Mouse (Mus musculus) midbrain, embryonic 15.5 days (tissue): ENCODE measurements at regions not wholly inside any gene's neighbourhood (a gene's known extent, or its start where the extent isn't known, plus 50 kb on each side); places are given as distances from the start of the nearest gene placed in this dataset.

ENCODE experiments used
- ATAC-seq: fragments of 200-750 bp; cut with Nextera tagmentation; replicated peaks from 2 replicates; pipeline ENCODE4 v1.8.0; 2017; ENCODE audit warnings: moderate TSS enrichment
- H3K27ac ChIP-seq: fragments of 300-500 bp; sonication (generic); 2 replicates; pipeline ENCODE4 v1.5.1; 2015; ENCODE audit warnings: mild to moderate bottlenecking, inconsistent platforms
- H3K27me3 ChIP-seq: fragments of 300-500 bp; sonication (generic); replicated peaks from 2 replicates; pipeline ENCODE4 v1.6.1; 2015; ENCODE audit warnings: inconsistent platforms
- H3K36me3 ChIP-seq: fragments of 300-500 bp; sonication (generic); replicated peaks from 2 replicates; pipeline ENCODE4 v1.6.1; 2015; ENCODE audit warnings: inconsistent platforms
- H3K4me1 ChIP-seq: fragments of 300-500 bp; sonication (generic); 2 replicates; pipeline ENCODE4 v1.6.1; 2015; ENCODE audit warnings: inconsistent platforms
- H3K4me2 ChIP-seq: fragments of 300-500 bp; sonication (generic); 2 replicates; pipeline ENCODE4 v1.6.1; 2015; ENCODE audit warnings: inconsistent platforms, mild to moderate bottlenecking, moderate library complexity
- H3K4me3 ChIP-seq: fragments of 300-500 bp; sonication (generic); 2 replicates; pipeline ENCODE4 v1.5.1; 2015; ENCODE audit warnings: mild to moderate bottlenecking, inconsistent platforms
- H3K9ac ChIP-seq: fragments of 300-500 bp; sonication (generic); 2 replicates; pipeline ENCODE4 v1.6.1; 2015; ENCODE audit warnings: mild to moderate bottlenecking, inconsistent platforms
- H3K9me3 ChIP-seq: fragments of 300-500 bp; sonication (generic); 2 replicates; pipeline ENCODE4 v1.6.1; 2016; ENCODE audit warnings: inconsistent platforms
- WGBS: fragments of 180-500 bp; shearing (Covaris S2); methylation state at CpG from one replicate; pipeline ENCODE4 v1.1.7; 2015; ENCODE audit warnings: mixed read lengths; 5-methylcytosine and 5-hydroxymethylcytosine counted together

DNA sequence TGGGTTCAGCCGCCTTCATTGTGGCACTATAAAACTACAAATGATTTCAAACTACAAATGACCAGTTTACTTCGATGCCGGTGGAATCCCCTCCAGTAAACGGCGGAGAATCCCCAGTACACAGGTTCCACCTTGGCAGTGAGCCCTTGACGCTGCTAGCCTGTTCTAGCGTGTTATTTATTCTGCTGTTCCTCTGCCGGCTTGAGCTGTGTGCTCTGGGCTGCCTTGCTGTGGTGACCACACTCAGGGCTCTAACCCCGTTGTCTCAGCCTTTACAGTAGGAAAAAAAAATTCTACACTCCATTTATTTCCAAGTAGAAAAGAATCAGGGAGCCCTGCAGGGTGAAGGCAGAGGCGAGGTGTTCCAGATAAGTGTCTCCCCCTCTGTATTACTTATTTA is 80.1 kb upstream of the Pcdh8 start:
- Histone ChIP-seq H3K4me2 (no peak overlapping the region), H3K27me3 (no peaks in the 10 kb centered on the region), H3K27ac (0 out of 2 replicates have a peak overlapping the region, but pooled peaks have one; percentile 7), H3K9me3 (no peaks in the 10 kb centered on the region), H3K4me3 (no peak overlapping the region), H3K9ac (no peak overlapping the region), H3K4me1 (peaks cover 18% of the 10 kb centered on the region), H3K36me3 (no peaks in the 10 kb centered on the region)
- ATAC-seq: peak; percentile 56; the same call in 1 of the 2 replicates
- 51% methylated on average over 10 of the region's 10 CpGs for WGBS

DNA sequence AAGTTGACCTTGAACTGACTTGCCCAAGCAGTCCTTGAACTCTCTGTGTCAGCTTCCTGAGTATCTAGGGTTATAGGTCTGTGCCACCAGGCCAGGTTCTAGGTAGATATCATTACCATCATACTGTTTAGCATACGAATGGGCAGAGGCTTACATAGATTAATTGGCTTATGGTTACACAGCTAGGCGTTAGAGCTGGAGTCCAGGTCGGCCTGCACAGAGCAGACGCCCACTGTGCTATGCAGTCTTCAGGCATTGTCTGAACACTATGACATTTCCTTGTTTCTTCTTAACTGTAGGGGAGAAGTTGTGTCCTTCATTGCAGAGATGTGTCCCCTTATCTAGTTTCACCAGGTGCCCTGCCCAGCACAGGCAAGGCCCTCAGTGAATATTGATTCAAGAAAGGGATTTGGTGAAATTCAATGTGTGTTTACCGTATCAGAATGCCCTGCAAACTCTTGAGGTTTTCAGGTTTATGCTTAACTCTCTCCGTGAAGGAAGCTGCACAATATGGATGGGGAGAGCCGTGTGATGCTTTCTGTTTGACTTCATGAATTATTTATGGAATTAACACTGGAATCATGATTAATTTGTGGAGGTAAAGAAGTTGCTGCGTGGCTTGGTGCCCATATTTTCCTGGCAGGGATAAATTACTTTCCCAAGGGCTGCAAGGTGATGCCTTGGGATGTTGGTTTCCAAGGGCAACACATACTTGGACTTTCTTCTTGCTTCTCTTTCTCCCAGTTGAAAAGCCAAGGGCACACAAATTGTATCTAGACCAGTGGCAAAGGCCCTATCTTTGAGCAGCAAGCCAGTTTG is 78.7 kb upstream of the Pcdh8 start:
- Histone ChIP-seq H3K27ac (no peak overlapping the region), H3K27me3 (peaks cover 7% of the 10 kb centered on the region), H3K4me3 (no peak overlapping the region), H3K9ac (no peak overlapping the region), H3K4me2 (no peak overlapping the region), H3K36me3 (no peaks in the 10 kb centered on the region), H3K9me3 (no peaks in the 10 kb centered on the region), H3K4me1 (peaks cover 18% of the 10 kb centered on the region)
- WGBS: 35% methylated on average over 8 of the region's 8 CpGs
- ATAC-seq: 0 out of 2 replicates have a peak, but pooled peaks have one; percentile 22

DNA sequence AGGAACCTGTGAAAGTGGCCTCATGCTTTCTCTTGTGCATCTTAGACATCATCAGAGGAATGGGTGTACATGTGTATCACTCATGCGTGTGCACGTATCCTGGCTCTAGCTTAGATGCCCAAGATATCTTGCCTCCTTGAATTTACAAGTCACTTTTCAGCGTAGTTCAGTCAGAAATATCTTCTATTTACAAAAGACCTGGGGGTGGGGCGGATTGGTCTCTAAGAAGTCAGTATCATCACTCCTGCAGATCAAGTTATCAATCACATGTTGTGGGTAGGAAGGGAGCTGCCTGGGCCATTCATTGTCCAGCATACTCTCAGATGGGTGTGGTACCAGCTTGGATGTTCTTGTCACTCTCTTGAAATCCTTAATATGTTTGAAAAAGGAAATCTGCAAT is 77.0 kb upstream of the Pcdh8 start:
- Histone ChIP-seq H3K27me3 (peaks cover 7% of the 10 kb centered on the region), H3K4me1 (peaks cover 21% of the 10 kb centered on the region), H3K36me3 (no peaks in the 10 kb centered on the region), H3K9ac (no peak overlapping the region), H3K9me3 (no peaks in the 10 kb centered on the region), H3K4me3 (no peak overlapping the region), H3K27ac (no peak overlapping the region), H3K4me2 (no peak overlapping the region)
- no peak for ATAC-seq
- 85% methylated on average over 4 of the region's 4 CpGs for WGBS

DNA sequence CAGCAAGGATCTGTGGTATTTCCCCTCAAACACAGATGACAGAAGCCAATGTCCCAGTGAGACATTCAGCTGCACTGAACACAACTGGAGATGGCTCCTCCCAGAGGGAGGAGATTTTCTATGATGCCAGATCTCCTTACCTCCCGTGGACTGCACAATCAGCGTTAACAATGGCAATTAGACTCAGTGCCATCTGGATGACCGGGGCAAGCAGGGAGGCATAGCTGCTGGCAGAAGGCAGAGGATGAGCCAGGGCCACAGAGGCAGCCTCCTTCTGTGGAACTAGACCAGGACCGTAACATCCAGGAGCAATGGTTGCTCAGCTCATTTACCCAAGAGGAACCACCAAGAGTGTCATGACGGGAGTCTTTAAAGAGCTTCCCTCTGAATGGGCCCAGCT is 73.2 kb upstream of the Pcdh8 start:
- ATAC-seq: no peak
- Histone ChIP-seq H3K4me1 (peaks cover 7% of the 10 kb centered on the region), H3K36me3 (no peaks in the 10 kb centered on the region), H3K9me3 (no peaks in the 10 kb centered on the region), H3K4me2 (no peak overlapping the region), H3K27ac (no peak overlapping the region), H3K27me3 (peaks cover 7% of the 10 kb centered on the region), H3K4me3 (no peak overlapping the region), H3K9ac (no peak overlapping the region)
- WGBS: 68% methylated on average over 5 of the region's 5 CpGs

DNA sequence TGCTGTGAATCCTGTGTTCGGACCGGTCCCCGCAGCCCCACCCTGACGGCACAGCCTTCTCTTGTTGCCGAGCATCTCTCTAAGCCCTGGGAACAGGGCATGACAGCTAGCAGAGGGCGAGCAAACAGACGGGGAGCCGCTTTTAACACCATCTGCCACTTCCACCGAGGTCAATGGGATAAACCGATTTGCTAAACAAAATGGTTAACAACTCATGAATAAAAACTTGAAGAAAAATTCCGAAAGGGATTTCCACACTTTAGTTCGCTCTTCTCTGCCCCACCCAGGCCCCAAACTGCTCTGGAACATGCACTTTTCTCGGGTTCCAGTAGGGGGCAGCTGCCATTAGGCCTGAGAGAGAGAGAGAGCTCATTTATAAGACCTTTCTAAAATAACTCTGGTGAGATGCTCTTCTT is 72.0 kb upstream of the Pcdh8 start:
- Histone ChIP-seq H3K4me2 (0 out of 2 replicates have a peak overlapping the region, but pooled peaks have one; percentile 2), H3K4me3 (no peak overlapping the region), H3K9me3 (no peaks in the 10 kb centered on the region), H3K36me3 (no peaks in the 10 kb centered on the region), H3K9ac (no peak overlapping the region), H3K27ac (no peak overlapping the region), H3K27me3 (peaks cover 7% of the 10 kb centered on the region), H3K4me1 (peaks cover 9% of the 10 kb centered on the region)
- peak; percentile 74 for ATAC-seq
- 2% methylated on average over 13 of the region's 13 CpGs for WGBS

DNA sequence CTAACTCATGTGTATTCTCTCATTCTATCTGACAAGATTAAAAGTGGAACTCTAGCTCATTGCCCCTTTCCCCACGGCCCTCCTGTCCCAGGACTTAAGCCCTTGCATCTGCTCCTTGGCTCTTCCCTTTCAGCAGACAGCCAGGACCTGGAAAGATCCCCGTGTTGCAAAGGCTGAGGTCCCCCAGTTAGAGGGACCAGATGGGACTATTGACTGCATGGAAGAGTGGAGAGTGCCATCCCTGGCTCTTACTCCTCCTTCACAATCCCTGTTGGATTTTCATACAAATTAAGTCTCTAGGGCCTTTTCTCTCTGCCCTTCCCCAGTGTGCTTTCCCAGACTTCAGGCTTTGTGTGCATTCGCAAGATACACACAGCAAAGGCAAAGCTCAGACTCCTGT is 71.6 kb upstream of the Pcdh8 start:
- ATAC-seq: peak; percentile 55
- Histone ChIP-seq H3K36me3 (no peaks in the 10 kb centered on the region), H3K9me3 (no peaks in the 10 kb centered on the region), H3K27ac (no peak overlapping the region), H3K9ac (no peak overlapping the region), H3K4me3 (no peak overlapping the region), H3K4me2 (0 out of 2 replicates have a peak overlapping the region, but pooled peaks have one; percentile 2), H3K4me1 (peaks cover 11% of the 10 kb centered on the region), H3K27me3 (peaks cover 7% of the 10 kb centered on the region)
- WGBS: 11% methylated on average over 3 of the region's 3 CpGs

DNA sequence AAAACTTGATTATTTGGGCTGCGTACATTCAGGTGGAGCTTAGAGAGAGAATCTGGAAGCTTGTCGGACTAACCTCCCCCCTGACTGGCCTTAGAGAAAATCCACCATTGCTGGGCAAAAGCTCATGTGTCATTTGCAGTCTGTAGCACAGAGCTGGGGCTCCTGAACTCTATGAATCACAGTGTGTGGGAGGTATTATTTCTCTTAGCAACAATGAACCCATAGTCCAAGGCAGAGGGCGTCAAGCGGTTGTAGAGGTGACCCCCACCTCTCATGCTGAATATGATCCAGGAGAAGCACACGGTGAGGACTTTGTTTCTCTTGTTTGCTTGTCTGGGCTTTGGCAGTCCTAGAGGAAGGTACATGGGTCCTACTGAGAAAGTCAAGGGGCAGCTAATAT is 66.0 kb upstream of the Pcdh8 start:
- 42% methylated on average over 5 of the region's 5 CpGs for WGBS
- H3K4me2 ChIP-seq: no peak overlapping the region
- H3K36me3 ChIP-seq: no peaks in the 10 kb centered on the region
- peaks cover 9% of the 10 kb centered on the region; the same call in 1 of the 2 replicates for H3K4me1 ChIP-seq
- H3K27ac ChIP-seq: no peak overlapping the region
- no peak overlapping the region for H3K4me3 ChIP-seq
- no peak overlapping the region for H3K9ac ChIP-seq
- H3K9me3 ChIP-seq: no peaks in the 10 kb centered on the region
- ATAC-seq: peak; percentile 67; the same call in 1 of the 2 replicates
- no peaks in the 10 kb centered on the region for H3K27me3 ChIP-seq

DNA sequence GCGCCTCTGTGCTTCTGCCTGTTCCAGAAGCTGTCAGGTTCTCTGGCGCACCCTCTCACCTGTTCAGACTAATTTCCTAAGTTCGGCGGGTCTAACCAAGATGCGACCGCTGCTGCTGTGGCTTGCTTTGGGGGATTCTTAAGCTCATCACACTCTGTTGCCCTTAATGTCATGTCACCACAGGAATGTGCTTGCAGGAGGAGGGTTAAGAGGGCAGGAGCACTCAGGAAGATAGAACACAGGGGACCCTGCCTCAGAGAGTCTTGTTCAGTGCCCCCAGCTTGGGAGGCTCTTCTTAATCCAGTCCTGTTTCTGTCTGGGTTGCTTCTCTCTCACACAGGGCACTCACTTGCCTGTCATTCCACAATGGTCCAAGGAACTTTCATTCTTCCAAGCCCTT is 65.1 kb upstream of the Pcdh8 start:
- WGBS: 91% methylated on average over 6 of the region's 6 CpGs
- H3K9ac ChIP-seq: no peak overlapping the region
- H3K4me2 ChIP-seq: no peak overlapping the region
- H3K27me3 ChIP-seq: no peaks in the 10 kb centered on the region
- no peaks in the 10 kb centered on the region for H3K9me3 ChIP-seq
- ATAC-seq: no peak
- peaks cover 9% of the 10 kb centered on the region; the same call in 1 of the 2 replicates for H3K4me1 ChIP-seq
- H3K27ac ChIP-seq: no peak overlapping the region
- H3K36me3 ChIP-seq: no peaks in the 10 kb centered on the region
- no peak overlapping the region for H3K4me3 ChIP-seq

DNA sequence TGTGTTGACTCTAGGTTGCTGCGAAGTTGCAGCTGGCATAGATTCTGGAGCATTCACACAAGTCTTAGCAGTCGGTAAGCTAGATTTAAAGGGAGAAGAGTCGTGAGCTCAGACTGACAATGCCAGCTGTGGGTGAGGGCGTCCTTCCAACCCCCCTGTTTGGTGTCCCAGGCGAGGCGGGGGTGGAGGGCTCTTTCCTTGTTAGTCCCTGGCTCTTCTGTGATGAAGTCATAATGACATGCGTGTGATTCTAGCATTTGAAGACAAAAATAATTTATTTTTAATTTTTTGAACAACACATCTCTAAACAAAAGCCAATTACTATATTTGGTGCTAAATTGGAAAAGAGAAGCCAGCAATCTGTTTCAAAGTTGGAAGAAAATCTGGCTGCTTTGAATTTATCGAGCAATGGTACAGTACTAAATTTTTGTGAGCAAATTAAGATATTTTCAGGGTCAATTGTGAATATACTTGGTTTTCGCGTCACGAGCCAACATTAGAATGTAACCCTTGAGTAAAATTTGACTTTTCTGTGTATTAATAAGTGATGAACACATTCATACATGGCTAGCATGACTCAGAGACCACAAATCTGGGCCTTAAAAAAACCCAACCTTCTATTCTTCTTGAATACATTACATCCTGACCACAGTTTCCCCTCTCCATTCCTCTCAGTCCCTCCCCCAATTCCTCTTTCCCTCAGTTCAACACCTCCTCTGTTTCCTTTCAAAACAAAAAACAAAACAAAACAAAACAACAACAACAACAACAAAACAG is 53.7 kb upstream of the Pcdh8 start:
- 91% methylated on average over 11 of the region's 11 CpGs for WGBS
- no peak for ATAC-seq
- Histone ChIP-seq H3K9me3 (no peaks in the 10 kb centered on the region), H3K27me3 (no peaks in the 10 kb centered on the region), H3K4me3 (no peak overlapping the region), H3K27ac (no peak overlapping the region), H3K4me2 (no peak overlapping the region), H3K36me3 (no peaks in the 10 kb centered on the region), H3K4me1 (peaks cover 19% of the 10 kb centered on the region), H3K9ac (no peak overlapping the region)

DNA sequence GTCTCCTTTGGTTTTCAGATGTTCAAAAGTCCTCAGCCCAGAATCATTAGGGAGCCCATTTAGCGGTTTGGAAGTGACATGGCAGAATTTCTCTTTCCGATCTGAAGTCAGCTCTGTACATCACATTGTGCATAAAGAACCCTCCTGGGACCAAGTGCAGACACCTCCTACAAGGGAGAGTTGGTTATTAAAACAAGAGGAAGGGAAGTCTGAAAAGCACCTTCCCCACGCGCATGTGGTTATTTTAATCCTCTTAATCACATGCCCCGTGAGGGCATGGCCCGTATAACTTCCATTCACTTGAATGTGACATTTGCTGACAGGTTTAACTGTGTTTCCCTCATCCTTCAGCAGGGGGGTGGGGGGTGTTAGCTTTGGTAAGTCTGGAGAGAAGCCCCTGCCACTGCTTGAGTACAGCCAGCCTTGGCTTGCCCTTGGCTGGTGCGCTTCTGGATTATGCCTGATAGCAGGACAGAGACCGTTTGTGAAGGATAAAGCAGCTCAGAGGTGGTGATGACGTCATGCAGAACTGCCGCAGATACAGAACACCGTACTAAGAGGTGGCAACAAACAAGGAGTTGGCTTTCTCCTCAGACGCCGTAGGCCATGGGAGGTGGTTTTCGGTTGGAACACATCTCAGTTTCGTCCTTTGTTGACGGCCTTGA is 51.5 kb upstream of the Pcdh8 start:
- Histone ChIP-seq H3K4me3 (no peak overlapping the region), H3K36me3 (no peaks in the 10 kb centered on the region), H3K27me3 (no peaks in the 10 kb centered on the region), H3K4me2 (0 out of 2 replicates have a peak overlapping the region, but pooled peaks have one; percentile 4), H3K9me3 (no peaks in the 10 kb centered on the region), H3K27ac (peak overlapping the region; percentile 72), H3K4me1 (peaks cover 19% of the 10 kb centered on the region), H3K9ac (no peak overlapping the region)
- 36% methylated on average over 16 of the region's 16 CpGs for WGBS
- ATAC-seq: peak; percentile 67

DNA sequence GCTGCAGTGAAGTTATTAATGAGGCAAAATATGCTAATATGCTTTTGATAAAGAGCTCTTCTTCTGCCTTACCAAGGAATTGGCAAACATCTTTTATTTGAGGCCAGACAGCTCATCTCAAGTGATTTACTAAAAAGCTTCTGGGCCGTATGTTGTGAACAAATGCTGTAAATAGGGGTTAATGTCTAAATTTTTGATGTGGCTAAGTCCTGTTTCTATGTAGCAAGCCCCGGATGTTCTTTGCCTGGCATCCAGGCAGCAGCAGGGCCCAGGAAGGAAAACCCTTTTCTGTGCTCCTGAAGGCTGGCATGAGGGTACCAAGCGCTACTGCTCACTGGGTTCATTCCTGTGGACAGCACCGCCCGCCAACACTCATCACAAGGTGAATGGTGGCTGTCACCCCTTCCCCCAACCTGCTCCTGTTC is 50.9 kb upstream of the Pcdh8 start:
- ATAC-seq: peak; percentile 69
- no peaks in the 10 kb centered on the region for H3K9me3 ChIP-seq
- no peaks in the 10 kb centered on the region for H3K27me3 ChIP-seq
- no peaks in the 10 kb centered on the region for H3K36me3 ChIP-seq
- 43% methylated on average over 5 of the region's 5 CpGs for WGBS
- H3K27ac ChIP-seq: peak overlapping the region; percentile 72
- H3K4me1 ChIP-seq: peaks cover 19% of the 10 kb centered on the region
- no peak overlapping the region for H3K4me2 ChIP-seq
- no peak overlapping the region for H3K9ac ChIP-seq
- H3K4me3 ChIP-seq: no peak overlapping the region
